Mouse (Mus musculus) G1E (cell line): Measurements from ENCODE around the gene Olfr194.
"Not testable (repeated sequence)": the region's sequence is repeated elsewhere in the genome, so short reads cannot be mapped to it uniquely, and the experiment has no call there.

Experiments used
- CTCF ChIP-seq: IDR thresholded peaks from 2 replicates; pipeline ENCODE4 v1.5.1; 2012; ENCODE audit warnings: low read depth, low read length, inconsistent platforms, mixed read lengths
- GATA1 ChIP-seq: IDR thresholded peaks from 2 replicates; pipeline ENCODE4 v1.6.1; 2012; ENCODE audit warnings: borderline replicate concordance, low read length, inconsistent platforms, mixed read lengths
- GATA2 ChIP-seq: IDR thresholded peaks from 2 replicates; pipeline ENCODE4 v1.6.1; 2012; ENCODE audit warnings: low read depth, low read length, inconsistent platforms, borderline replicate concordance
- POLR2AphosphoS5 ChIP-seq: IDR thresholded peaks from 2 replicates; pipeline ENCODE4 v1.6.1; 2012; ENCODE audit warnings: low read depth, low read length, inconsistent platforms; ENCODE audit not compliant: insufficient replicate concordance

DNA sequence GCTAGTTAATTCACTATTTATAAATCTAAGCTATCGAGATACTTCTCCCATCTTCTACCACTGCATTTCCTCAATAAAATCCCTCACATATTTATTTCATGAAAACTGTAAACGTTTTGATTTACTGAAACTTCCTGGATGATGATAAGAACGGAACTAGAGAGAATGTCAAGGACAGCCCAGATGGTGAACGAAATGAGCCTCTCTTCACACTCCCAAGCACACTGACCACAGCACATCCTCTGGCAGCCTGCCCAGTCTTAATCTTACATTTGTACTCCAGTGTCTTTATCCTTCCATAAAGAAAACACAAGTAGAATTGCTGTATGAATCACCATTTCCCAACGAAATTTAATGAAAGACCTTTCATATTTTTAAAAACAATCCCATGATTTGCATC lies 12.3 kb downstream of the Olfr194 start:
- not testable (repeated sequence) for TF ChIP-seq CTCF, GATA1, GATA2, POLR2AphosphoS5
